Mouse (Mus musculus): ENCODE measurements around the gene Batf2.
A peak's percentile ranks its signal among the peaks of the same experiment; 100 is the strongest.
"Not testable (repeated sequence)": the region's sequence is repeated elsewhere in the genome, so short reads cannot be mapped to it uniquely, and the experiment has no call there.

Batf2 gene

GRCm38 (mm10) chr19:6133197-6133596, 7.6 kb upstream of the Batf2 start:
- not testable (repeated sequence) for DNase-seq

- DNase-seq: no peak
Measured at GRCm38 (mm10) chr19:6136397-6136796, 4.4 kb upstream of the Batf2 start.

GRCm38 (mm10) chr19:6139701-6140100, 1.1 kb upstream of the Batf2 start:
- no peak for DNase-seq

GRCm38 (mm10) chr19:6140374-6140677, 457 bp upstream of the Batf2 start:
- DNase-seq: no peak

- DNase-seq: peak; percentile 88
Measured at GRCm38 (mm10) chr19:6141394-6141749, 589 bp downstream of the Batf2 start, which contains the start of gene Arl2. TSS of gene Arl2 (minus strand) at chr19:6141548.

- DNase-seq: no peak
Measured at GRCm38 (mm10) chr19:6144842-6145241, 4.1 kb downstream of the Batf2 start.

- DNase-seq: no peak
Measured at GRCm38 (mm10) chr19:6155174-6155573, 14.4 kb downstream of the Batf2 start.

GRCm38 (mm10) chr19:6156372-6156771, 15.6 kb downstream of the Batf2 start:
- peak; percentile 69 for DNase-seq

- DNase-seq: no peak
Measured at GRCm38 (mm10) chr19:6157220-6157619, 16.4 kb downstream of the Batf2 start.

- DNase-seq: peak; percentile 34
Measured at GRCm38 (mm10) chr19:6163872-6164547, 23.2 kb downstream of the Batf2 start.

GRCm38 (mm10) chr19:6166750-6167149, 26.0 kb downstream of the Batf2 start:
- no peak for DNase-seq

- DNase-seq: no peak
Measured at GRCm38 (mm10) chr19:6171215-6171614, 30.4 kb downstream of the Batf2 start.

- no peak for DNase-seq
Measured at GRCm38 (mm10) chr19:6174771-6175170, 34.0 kb downstream of the Batf2 start.

GRCm38 (mm10) chr19:6178775-6179174, 38.0 kb downstream of the Batf2 start:
- DNase-seq: no peak

GRCm38 (mm10) chr19:6181629-6182028, 40.8 kb downstream of the Batf2 start:
- DNase-seq: no peak

- no peak for DNase-seq
Measured at GRCm38 (mm10) chr19:6182534-6182933, 41.8 kb downstream of the Batf2 start.

- DNase-seq: no peak
Measured at GRCm38 (mm10) chr19:6184131-6184530, 43.3 kb downstream of the Batf2 start, which contains the start of gene Majin. TSS of gene Majin (plus strand) at chr19:6184388.

- DNase-seq: no peak
Measured at GRCm38 (mm10) chr19:6204265-6204664, 63.5 kb downstream of the Batf2 start.

GRCm38 (mm10) chr19:6206716-6207115, 65.9 kb downstream of the Batf2 start:
- no peak for DNase-seq

- no peak for DNase-seq
Measured at GRCm38 (mm10) chr19:6216046-6216705, 75.4 kb downstream of the Batf2 start.

- no peak for DNase-seq
Measured at GRCm38 (mm10) chr19:6218606-6219005, 77.8 kb downstream of the Batf2 start.

Data from kidney, postnatal 14 days (tissue).